Mouse (Mus musculus) neural tube, embryonic 14.5 days (tissue): Measurements from ENCODE around the gene Trp53. TPM values are rescaled to one million over a fixed set of nuclear protein-coding genes. Genes with fewer than 3 reads are reported as not detected.

ENCODE experiments used
- ATAC-seq: fragments of 200-750 bp; cut with Nextera tagmentation; 2 replicates; pipeline ENCODE4 v1.8.0; 2017; ENCODE audit warnings: low read depth, mild to moderate bottlenecking, moderate TSS enrichment, moderate library complexity
- H3K27ac ChIP-seq: fragments of 300-500 bp; sonication (generic); 2 replicates; pipeline ENCODE4 v1.5.1; 2014; ENCODE audit warnings: low read depth, mild to moderate bottlenecking, control low read depth, low read length, moderate library complexity, mixed read lengths
- H3K27me3 ChIP-seq: fragments of 300-500 bp; sonication (generic); 2 replicates; pipeline ENCODE4 v1.6.1; 2014; ENCODE audit warnings: low read length; ENCODE audit not compliant: control insufficient read depth, insufficient read depth
- H3K36me3 ChIP-seq: fragments of 300-500 bp; sonication (generic); 2 replicates; pipeline ENCODE4 v1.6.1; 2014; ENCODE audit warnings: low read length, mixed read lengths; ENCODE audit not compliant: control insufficient read depth, insufficient read depth
- H3K4me1 ChIP-seq: fragments of 300-500 bp; sonication (generic); 2 replicates; pipeline ENCODE4 v1.6.1; 2014; ENCODE audit warnings: low read length; ENCODE audit not compliant: control insufficient read depth, insufficient read depth
- H3K4me2 ChIP-seq: fragments of 300-500 bp; sonication (generic); 2 replicates; pipeline ENCODE4 v1.6.1; 2014; ENCODE audit warnings: mild to moderate bottlenecking, low read depth, low read length, control low read depth
- H3K4me3 ChIP-seq: fragments of 300-500 bp; sonication (generic); 2 replicates; pipeline ENCODE4 v1.5.1; 2014; ENCODE audit warnings: low read depth, low read length, control low read depth, mixed read lengths
- H3K9ac ChIP-seq: fragments of 300-500 bp; sonication (generic); replicated peaks from 2 replicates; pipeline ENCODE4 v1.6.1; 2014; ENCODE audit warnings: low read depth, mild to moderate bottlenecking, control low read depth, low read length, mixed read lengths
- H3K9me3 ChIP-seq: fragments of 300-500 bp; sonication (generic); 2 replicates; pipeline ENCODE4 v1.6.1; 2016; ENCODE audit warnings: low read length; ENCODE audit not compliant: control insufficient read depth
- WGBS: fragments of 180-500 bp; shearing (Covaris S2); extraction: QIAGEN DNeasy Blood & Tissue Kit; methylation state at CpG from one replicate; pipeline ENCODE4 v1.1.7; 2014; 5-methylcytosine and 5-hydroxymethylcytosine counted together
- polyA plus RNA-seq: library from polyadenylated mRNA; unstranded; fragments of >200 nt; fragmentation: Nextera tagmentation; extraction: Ambion mirVana; gene quantifications from 2 replicates; pipeline ENCODE4 v1.2.1, GENCODE M21; 2014

The Trp53 gene
- polyA plus RNA-seq, 1 experiment from 2014 or later, result 54.6 TPM

- ATAC-seq, result no peak
Observed at GRCm38 (mm10) chr11:69547071-69547470, 33.1 kb upstream of the Trp53 start.

GRCm38 (mm10) chr11:69549060-69549656, 31.0 kb upstream of the Trp53 start, which contains the start of gene Dnah2:
Gene Dnah2, minus strand, starts transcription at chr11:69549110.
- Histone ChIP-seq H3K27ac (peak within 1 kb of the TSS; percentile 48), H3K27me3 (no peaks in the 10 kb centered on the region), H3K36me3 (no peaks in the 10 kb centered on the region), H3K9me3 (no peaks in the 10 kb centered on the region), H3K4me1 (peaks cover 48% of the 10 kb centered on the region), H3K4me3 (no peak within 1 kb of the TSS), H3K9ac (peak within 1 kb of the TSS; percentile 41; the same call in 1 of the 2 replicates), H3K4me2 (peak within 1 kb of the TSS; percentile 11; the same call in 1 of the 2 replicates)
- ATAC-seq, result no peak
- WGBS, result 33% methylated on average over 12 of the region's 12 CpGs

More at GRCm38 (mm10) chr11:69547071-69547470, 33.1 kb upstream of the Trp53 start:
- Histone ChIP-seq H3K36me3 (no peaks in the 10 kb centered on the region), H3K27ac (peak overlapping the region; percentile 92), H3K9me3 (no peaks in the 10 kb centered on the region), H3K27me3 (no peaks in the 10 kb centered on the region), H3K4me2 (peak overlapping the region; percentile 78), H3K4me1 (peaks cover 29% of the 10 kb centered on the region), H3K4me3 (peak overlapping the region; percentile 43), H3K9ac (peak overlapping the region; percentile 65)
- 2% methylated on average over 15 of the region's 15 CpGs for WGBS

- Histone ChIP-seq H3K27me3 (no peaks in the 10 kb centered on the region), H3K4me2 (no peak overlapping the region), H3K27ac (no peak overlapping the region), H3K36me3 (no peaks in the 10 kb centered on the region), H3K4me3 (no peak overlapping the region), H3K9me3 (no peaks in the 10 kb centered on the region), H3K9ac (no peak overlapping the region), H3K4me1 (peaks cover 49% of the 10 kb centered on the region)
- WGBS, result 66% methylated on average over 4 of the region's 4 CpGs
- no peak for ATAC-seq
Observed at GRCm38 (mm10) chr11:69551310-69551709, 28.8 kb upstream of the Trp53 start.

- H3K9ac ChIP-seq, result peak overlapping the region; percentile 18
- H3K27ac ChIP-seq, result peak overlapping the region; percentile 84
- 0 out of 2 replicates have a peak overlapping the region, but pooled peaks have one; percentile 4 for H3K4me3 ChIP-seq
- H3K4me1 ChIP-seq, result peaks cover 56% of the 10 kb centered on the region
- H3K27me3 ChIP-seq, result no peaks in the 10 kb centered on the region
- H3K36me3 ChIP-seq, result no peaks in the 10 kb centered on the region
- peak overlapping the region; percentile 36 for H3K4me2 ChIP-seq
- ATAC-seq, result peak; percentile 84
- WGBS, result 8% methylated on average over 14 of the region's 14 CpGs
- H3K9me3 ChIP-seq, result no peaks in the 10 kb centered on the region
Observed at GRCm38 (mm10) chr11:69552622-69553340, 27.4 kb upstream of the Trp53 start.

GRCm38 (mm10) chr11:69553341-69553721, 26.8 kb upstream of the Trp53 start:
- Histone ChIP-seq H3K9ac (peak overlapping the region; percentile 18), H3K4me2 (peak overlapping the region; percentile 36), H3K4me3 (0 out of 2 replicates have a peak overlapping the region, but pooled peaks have one; percentile 4), H3K27me3 (no peaks in the 10 kb centered on the region), H3K9me3 (no peaks in the 10 kb centered on the region), H3K27ac (peak overlapping the region; percentile 84), H3K4me1 (peaks cover 56% of the 10 kb centered on the region), H3K36me3 (no peaks in the 10 kb centered on the region)
- ATAC-seq, result peak; percentile 40; the same call in 1 of the 2 replicates
- 16% methylated on average over 2 of the region's 2 CpGs for WGBS

- Histone ChIP-seq H3K9me3 (no peaks in the 10 kb centered on the region), H3K4me2 (no peak overlapping the region), H3K36me3 (no peaks in the 10 kb centered on the region), H3K4me1 (peaks cover 57% of the 10 kb centered on the region), H3K27ac (0 out of 2 replicates have a peak overlapping the region, but pooled peaks have one; percentile 35), H3K9ac (no peak overlapping the region), H3K27me3 (no peaks in the 10 kb centered on the region), H3K4me3 (no peak overlapping the region)
- WGBS, result 75% methylated on average over 5 of the region's 5 CpGs
- no peak for ATAC-seq
Observed at GRCm38 (mm10) chr11:69554539-69555140, 25.5 kb upstream of the Trp53 start.

- 15% methylated on average over 14 of the region's 14 CpGs for WGBS
- Histone ChIP-seq H3K4me3 (peak overlapping the region; percentile 87), H3K4me2 (peak overlapping the region; percentile 91), H3K27ac (no peak overlapping the region; the same call in 1 of the 2 replicates), H3K4me1 (peaks cover 71% of the 10 kb centered on the region), H3K27me3 (no peaks in the 10 kb centered on the region; the same call in 1 of the 2 replicates), H3K9ac (peak overlapping the region; percentile 37; the same call in 1 of the 2 replicates), H3K9me3 (no peaks in the 10 kb centered on the region), H3K36me3 (peaks cover 6% of the 10 kb centered on the region)
- no peak for ATAC-seq
Observed at GRCm38 (mm10) chr11:69557381-69557958, 22.7 kb upstream of the Trp53 start.

- Histone ChIP-seq H3K9ac (peak overlapping the region; percentile 88), H3K4me1 (peaks cover 58% of the 10 kb centered on the region), H3K9me3 (no peaks in the 10 kb centered on the region), H3K4me3 (peak overlapping the region; percentile 87), H3K27ac (no peak overlapping the region), H3K4me2 (peak overlapping the region; percentile 91), H3K27me3 (no peaks in the 10 kb centered on the region; the same call in 1 of the 2 replicates), H3K36me3 (peaks cover 7% of the 10 kb centered on the region)
- ATAC-seq, result no peak
- WGBS, result 21% methylated on average over 6 of the region's 6 CpGs
Observed at GRCm38 (mm10) chr11:69558756-69559155, 21.4 kb upstream of the Trp53 start.
